Mouse (Mus musculus) left cerebral cortex, postnatal 25 days (tissue): Measurements from ENCODE around the gene Brd3. TPM values are rescaled to one million over a fixed set of nuclear protein-coding genes. Genes with fewer than 3 reads are reported as not detected.
A peak's percentile ranks its signal among the peaks of the same experiment; 100 is the strongest.
"Not testable (repeated sequence)": the region's sequence is repeated elsewhere in the genome, so short reads cannot be mapped to it uniquely, and the experiment has no call there.

Experiments used
- DNase-seq, 2 experiments: peaks; one replicate each; pipeline ENCODE4 v3.0.0; 2022; ENCODE audit warnings: low spot score in 2 of 2, mixed read lengths in 1 of 2
- intact Hi-C: fragments of 180-260 bp; cut with DNase I; formaldehyde crosslinking; loops from one replicate; pipeline ENCODE4 v1.15.1; 2025
- total RNA-seq, 2 experiments: library from RNA; stranded (reverse); gene quantifications; 2 replicates each; pipeline ENCODE4 v1.2.3; 2021

Gene Brd3
- total RNA-seq, 2 experiments from 2014 or later = 47.3 to 52.9 TPM

GRCm38 (mm10) chr2:27514639-27515328 lies 7.3 kb upstream of the Brd3 start, which contains the start of gene Wdr5:
TSS of gene Wdr5 (plus strand) at chr2:27515157.
- DNase-seq = peak; percentile 94 to 97
- intact Hi-C loops = loop anchor here (2.0 to 5.0 kb wide), 3 partner anchors 40 to 232 kb away; partner anchors contain the start of gene Brd3os

DNA sequence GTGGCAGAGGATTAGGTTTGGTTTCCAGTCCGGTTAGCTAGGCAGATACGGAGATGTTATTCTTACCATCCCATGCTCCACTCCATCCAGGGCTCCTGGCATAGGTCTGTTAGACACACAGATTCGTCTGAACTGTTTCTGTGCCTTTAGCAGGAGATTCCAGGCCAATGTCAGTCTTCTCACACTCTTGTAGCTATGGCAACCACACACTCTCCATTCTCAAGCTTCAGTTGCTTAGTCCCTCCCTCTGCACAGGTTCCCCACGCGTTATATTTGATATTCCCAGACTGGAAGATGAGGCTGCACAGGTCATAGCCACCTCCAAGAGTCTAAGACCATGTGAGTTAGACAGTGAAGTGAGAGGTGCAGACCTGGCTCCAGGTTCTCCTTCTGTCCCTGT lies 6.4 kb upstream of the Brd3 start:
- intact Hi-C loops = loop anchor here (2.0 kb wide), 2 partner anchors 39 to 71 kb away; partner anchors contain the start of gene Brd3os

DNA sequence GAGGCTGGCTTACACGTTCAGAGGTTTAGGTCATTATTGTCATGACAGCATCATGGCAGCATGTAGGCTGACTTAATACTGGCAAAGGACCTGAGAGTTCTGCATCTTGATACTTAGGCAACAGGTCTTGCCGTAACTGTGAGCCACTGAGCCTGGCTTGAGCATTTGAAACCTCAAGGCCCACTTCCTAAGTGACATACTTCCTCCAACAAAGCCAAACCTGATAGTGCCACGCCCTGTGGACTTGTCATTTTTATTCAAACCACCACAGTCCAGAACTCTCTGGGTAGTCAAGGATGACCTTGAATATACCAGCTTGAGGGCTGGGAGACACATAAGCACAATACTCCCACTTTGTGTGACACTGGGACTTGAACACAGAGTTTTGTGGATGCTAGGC lies 5.4 kb upstream of the Brd3 start:
- intact Hi-C loops = no loop called here
- DNase-seq = no peak

More for the DNA sequence above, 6.4 kb upstream of the Brd3 start:
- DNase-seq = peak in 1 of 2 experiments; percentile 8

- intact Hi-C loops = no loop called here
- DNase-seq = no peak
Measured at GRCm38 (mm10) chr2:27510706-27511105, 3.2 kb upstream of the Brd3 start.

DNA sequence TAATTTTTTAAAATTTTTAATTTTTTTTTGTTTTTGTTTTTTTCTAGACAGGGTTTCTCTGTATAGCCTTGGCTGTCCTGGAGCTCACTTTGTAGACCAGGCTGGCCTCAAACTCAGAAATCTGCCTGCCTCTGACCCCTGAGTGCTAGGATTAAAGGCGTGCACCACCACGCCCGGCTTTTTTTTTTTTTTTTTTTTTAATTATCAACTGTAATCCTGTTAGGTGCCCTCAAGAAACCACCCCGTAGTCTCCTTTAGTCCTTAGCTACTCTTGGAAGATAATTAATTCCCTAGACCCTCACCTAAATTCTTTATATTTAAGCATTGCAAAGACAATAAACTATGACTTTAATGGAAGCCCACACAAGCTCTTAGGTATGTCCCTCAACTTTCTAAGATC lies 804 bp downstream of the Brd3 start:
- DNase-seq, intact Hi-C loops: not testable (repeated sequence)

DNA sequence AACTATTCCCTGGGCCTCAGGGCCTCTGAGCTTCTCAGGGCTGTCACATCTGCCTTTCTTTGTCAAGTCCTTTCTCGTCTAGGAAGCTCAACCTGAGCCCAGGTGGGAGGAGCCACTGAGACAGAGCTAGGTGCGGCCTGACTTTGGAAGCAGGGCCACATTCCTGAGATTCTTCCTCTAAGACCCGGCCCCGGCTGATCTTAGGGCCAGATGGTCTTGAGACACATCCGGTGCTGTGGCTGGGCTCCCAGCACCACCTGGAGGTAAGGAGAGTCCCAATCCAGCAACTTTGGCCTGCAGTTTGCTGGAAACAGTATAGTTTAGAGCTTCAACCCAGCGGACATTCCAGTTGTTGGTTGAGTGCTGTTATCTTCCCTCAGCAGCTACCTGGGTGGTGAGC lies 1.9 kb downstream of the Brd3 start:
- intact Hi-C loops = no loop called here
- DNase-seq = no peak

DNA sequence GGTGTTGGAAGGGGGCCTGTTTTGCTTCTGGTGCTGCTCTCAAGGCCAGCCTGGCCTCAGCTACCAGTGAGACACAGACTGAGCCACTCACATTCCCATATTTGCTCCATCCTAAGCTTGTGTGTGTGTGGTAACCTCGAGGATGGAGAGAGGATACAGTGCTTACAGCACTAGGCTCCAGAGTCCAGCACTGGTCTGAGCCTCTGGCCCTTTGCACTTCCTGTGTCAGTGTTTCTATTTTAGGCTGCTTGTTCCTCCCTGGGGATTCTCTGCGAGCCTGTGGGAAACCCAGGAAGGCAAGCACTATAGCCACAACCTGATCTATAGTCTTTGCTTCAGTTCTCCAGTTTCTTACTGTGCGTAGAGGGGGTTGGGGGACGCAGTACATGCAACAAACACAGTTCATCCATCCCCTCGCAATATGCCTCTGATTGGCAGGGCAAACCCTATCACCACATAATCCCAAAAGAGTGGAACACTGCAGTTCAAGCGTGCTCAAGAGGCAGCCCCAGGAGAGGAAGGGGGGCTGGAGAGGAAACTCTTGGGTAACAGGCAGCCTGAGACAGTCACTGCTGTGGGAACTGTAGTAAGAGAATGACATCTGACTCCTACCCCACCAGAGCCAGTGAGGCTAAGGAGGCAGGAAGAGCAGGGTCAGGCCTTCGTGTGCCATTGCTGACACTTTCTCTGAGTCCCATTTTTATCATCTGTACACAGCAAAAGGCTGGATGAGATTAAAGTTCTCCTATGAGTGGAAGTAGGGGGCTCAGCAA lies 3.2 kb downstream of the Brd3 start:
- DNase-seq = no peak
- intact Hi-C loops = no loop called here

DNA sequence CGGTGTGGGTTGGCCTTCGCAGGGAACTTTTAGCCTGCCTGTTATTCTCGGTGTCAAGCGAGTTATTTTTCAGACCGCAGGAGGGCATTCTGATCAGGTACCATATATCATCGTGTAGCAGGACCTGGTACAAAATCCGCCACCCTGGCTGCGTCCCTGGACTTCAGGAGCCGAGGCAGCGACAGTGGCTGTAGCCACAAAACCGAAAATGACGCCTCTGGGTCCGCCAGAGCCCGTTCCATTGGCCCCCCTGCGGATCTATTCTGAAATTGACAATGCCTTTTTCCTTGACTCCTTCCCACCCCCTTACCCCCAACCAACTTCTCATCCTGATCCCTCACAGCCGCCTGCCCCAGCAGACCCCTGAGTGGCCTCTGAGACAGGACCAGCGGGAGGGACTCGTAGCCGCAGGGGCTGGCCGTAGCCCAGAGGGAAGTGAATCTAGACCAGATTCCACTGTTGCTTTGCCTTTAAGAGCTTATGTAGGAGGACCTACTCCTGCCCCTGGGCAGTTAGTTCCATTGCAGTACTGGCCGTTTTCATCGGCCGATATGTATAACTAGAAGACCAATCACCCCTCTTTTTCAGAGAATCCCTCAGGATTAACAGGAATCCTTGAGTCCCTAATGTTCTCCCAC lies 11.0 kb downstream of the Brd3 start:
- DNase-seq = no peak
- intact Hi-C loops = no loop called here

DNA sequence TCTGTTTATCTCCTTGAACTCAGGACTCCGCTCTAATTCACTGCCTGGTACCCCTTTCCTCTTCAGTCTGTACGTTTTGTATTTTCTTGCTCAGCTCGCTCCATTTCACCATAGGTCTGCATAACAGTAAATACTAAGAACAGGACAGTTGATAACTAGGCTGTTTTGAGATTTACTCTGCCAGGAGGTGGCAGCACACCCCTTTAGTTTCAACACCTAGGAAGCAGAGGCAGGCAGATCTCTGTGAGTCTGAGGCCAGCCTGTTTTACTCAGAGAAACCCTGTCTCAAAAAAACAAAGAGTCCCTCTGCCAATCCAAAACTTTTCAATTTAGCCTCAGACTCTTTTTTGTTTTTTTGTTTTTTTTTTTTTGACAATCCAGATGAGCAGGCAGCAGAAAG lies 13.5 kb downstream of the Brd3 start:
- DNase-seq = no peak
- intact Hi-C loops = no loop called here

DNA sequence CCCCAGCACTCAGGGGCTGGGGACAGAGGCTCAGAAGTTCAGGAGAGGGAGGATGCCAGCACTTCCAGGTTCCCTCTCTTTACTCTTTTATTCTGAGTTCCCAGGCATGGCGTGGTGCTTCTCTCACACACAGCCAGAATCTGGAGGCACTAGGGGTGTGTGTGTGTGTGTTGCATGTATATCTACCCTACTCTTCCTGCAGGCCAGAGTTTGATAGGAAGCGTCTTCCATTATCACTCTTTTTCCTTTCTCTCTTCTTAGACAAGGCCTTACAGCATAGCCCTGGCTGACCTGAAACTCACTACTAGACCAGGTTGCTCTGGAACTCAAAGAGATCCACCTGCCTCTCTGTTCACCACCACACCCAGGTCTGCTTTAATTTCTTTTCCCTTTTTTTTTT lies 16.5 kb downstream of the Brd3 start:
- intact Hi-C loops = no loop called here
- no peak for DNase-seq

GRCm38 (mm10) chr2:27488362-27488761 lies 19.1 kb downstream of the Brd3 start:
- no peak for DNase-seq
- intact Hi-C loops = no loop called here

GRCm38 (mm10) chr2:27487336-27488049 lies 20.0 kb downstream of the Brd3 start:
- intact Hi-C loops = no loop called here
- no peak for DNase-seq

GRCm38 (mm10) chr2:27486725-27487124 lies 20.7 kb downstream of the Brd3 start:
- no peak for DNase-seq
- intact Hi-C loops = no loop called here

- intact Hi-C loops = no loop called here
- no peak for DNase-seq
Measured at GRCm38 (mm10) chr2:27482265-27482861, 25.1 kb downstream of the Brd3 start.

DNA sequence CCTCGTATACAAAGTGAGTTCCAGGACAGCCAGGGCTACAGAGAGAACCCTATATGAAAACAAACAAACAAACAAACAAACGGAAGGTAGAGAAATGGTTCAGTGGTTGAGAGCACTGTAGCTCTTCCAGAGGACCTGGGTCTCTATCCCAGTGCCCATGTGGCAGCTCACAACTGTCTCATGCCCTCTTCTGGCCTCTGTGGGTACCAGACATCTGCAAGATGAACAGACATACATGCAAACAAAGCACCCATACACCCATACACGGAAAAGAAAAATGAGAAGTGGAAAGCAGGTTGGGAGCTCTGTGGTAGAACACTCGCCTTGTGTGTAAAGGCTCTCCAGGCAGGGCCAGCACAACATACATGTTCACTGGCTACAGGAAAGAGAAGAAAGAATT lies 27.1 kb downstream of the Brd3 start:
- intact Hi-C loops = no loop called here
- no peak for DNase-seq

DNA sequence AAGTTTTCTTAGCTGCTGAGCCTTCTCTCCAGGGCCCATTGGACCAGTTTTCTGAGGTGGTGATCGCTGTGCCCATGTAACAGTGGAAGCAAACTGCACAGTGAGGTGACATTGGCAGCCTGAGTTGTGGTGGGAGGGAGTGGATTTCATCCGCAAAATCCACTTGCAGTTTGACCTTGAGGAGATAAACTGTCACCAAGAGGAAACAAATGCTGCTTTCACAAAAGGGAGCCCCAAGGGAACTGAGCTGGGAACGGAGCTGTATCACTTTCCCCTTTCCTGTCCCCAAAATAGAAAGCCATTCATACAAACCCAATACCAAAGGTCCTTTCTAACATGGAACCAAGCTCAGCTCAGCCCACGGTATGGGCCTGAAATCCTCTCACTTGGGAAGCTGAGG lies 27.6 kb downstream of the Brd3 start:
- no peak for DNase-seq
- intact Hi-C loops = no loop called here

- intact Hi-C loops = no loop called here
- DNase-seq = peak in 1 of 2 experiments; percentile 42
Measured at GRCm38 (mm10) chr2:27476303-27477192, 30.9 kb downstream of the Brd3 start.

DNA sequence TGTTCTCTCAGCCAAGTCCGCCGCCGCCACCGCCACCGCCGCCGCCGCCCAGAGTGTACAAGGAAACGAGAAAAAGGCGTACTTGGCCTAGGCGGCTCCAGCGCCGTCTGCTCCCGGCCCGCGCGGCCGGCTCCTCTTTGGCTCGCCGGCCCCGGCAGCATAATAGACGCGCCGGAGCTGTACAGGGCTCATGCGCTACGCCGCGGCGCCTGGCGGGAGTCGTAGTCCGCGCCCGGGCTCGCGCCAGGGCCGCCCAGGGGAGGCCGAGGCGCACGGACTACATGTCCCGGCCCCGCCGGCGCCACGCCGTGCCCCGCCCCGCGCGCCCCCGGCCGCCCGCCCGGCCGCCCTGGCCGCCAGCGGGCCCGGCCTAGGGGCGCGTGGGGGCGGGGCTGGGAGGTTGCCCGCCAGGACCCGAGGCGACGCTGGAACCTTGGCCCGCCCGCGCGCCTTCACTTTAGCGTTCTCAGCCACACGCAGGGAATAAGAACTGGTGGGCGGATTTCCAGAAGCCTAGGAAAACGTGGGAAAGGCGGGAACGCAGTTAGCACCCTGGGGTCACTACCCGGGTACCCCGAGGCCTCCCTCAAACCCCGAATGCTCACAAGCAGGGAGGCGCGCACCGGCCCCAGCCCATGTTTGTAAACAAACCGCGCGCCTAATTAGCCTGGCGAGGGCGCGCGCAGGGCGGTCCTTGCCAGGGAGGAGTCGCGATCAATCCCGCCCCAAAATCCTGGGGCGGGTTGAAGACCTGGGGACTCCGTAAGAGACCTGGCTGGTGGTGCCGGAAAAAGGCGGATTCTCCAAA lies 31.8 kb downstream of the Brd3 start:
- intact Hi-C loops = loop anchor here (2.0 kb wide), 2 partner anchors 33 to 39 kb away; partner anchors contain the start of genes Brd3os and Wdr5
- peak; percentile 94 to 95 for DNase-seq
